Mouse (Mus musculus) kidney, embryonic 14.5 days (tissue): ENCODE measurements around the gene Gkap1. TPM values are rescaled to one million over a fixed set of nuclear protein-coding genes. Genes with fewer than 3 reads are reported as not detected.

ENCODE experiments used
- ATAC-seq: fragments of 200-750 bp; cut with Nextera tagmentation; 2 replicates; pipeline ENCODE4 v1.8.0; 2017; ENCODE audit warnings: moderate number of reproducible peaks, mild to moderate bottlenecking, moderate TSS enrichment, moderate library complexity; ENCODE audit not compliant: low FRiP score, low TSS enrichment
- H3K27ac ChIP-seq: fragments of 300-500 bp; sonication (generic); 2 replicates; pipeline ENCODE4 v1.5.1; 2014; ENCODE audit warnings: low read depth, mild to moderate bottlenecking, low read length, moderate library complexity, mixed read lengths
- H3K27me3 ChIP-seq: fragments of 300-500 bp; sonication (generic); 2 replicates; pipeline ENCODE4 v1.6.1; 2014; ENCODE audit warnings: mild to moderate bottlenecking, low read length; ENCODE audit not compliant: control insufficient read depth, insufficient read depth
- H3K36me3 ChIP-seq: fragments of 300-500 bp; sonication (generic); 2 replicates; pipeline ENCODE4 v1.6.1; 2014; ENCODE audit warnings: low read length, mixed read lengths; ENCODE audit not compliant: control insufficient read depth, insufficient read depth
- H3K4me1 ChIP-seq: fragments of 300-500 bp; sonication (generic); 2 replicates; pipeline ENCODE4 v1.6.1; 2014; ENCODE audit warnings: low read length, mixed read lengths; ENCODE audit not compliant: control insufficient read depth, insufficient read depth
- H3K4me2 ChIP-seq: fragments of 300-500 bp; sonication (generic); replicated peaks from 2 replicates; pipeline ENCODE4 v1.6.1; 2014; ENCODE audit warnings: low read depth, mild to moderate bottlenecking, low read length
- H3K4me3 ChIP-seq: fragments of 300-500 bp; sonication (generic); 2 replicates; pipeline ENCODE4 v1.5.1; 2014; ENCODE audit warnings: mild to moderate bottlenecking, low read length
- H3K9ac ChIP-seq: fragments of 300-500 bp; sonication (generic); 2 replicates; pipeline ENCODE4 v1.6.1; 2014; ENCODE audit warnings: low read depth, mild to moderate bottlenecking, low read length, moderate library complexity
- H3K9me3 ChIP-seq: fragments of 300-500 bp; sonication (generic); 2 replicates; pipeline ENCODE4 v1.6.1; 2016; ENCODE audit warnings: low read length; ENCODE audit not compliant: control insufficient read depth
- WGBS: fragments of 180-500 bp; shearing (Covaris S2); extraction: QIAGEN DNeasy Blood & Tissue Kit; methylation state at CpG from one replicate; pipeline ENCODE4 v1.1.7; 2014; 5-methylcytosine and 5-hydroxymethylcytosine counted together
- polyA plus RNA-seq: library from polyadenylated mRNA; unstranded; fragments of >200 nt; fragmentation: Nextera tagmentation; extraction: Ambion mirVana; gene quantifications from 2 replicates; pipeline ENCODE4 v1.2.1, GENCODE M21; 2014

Gkap1 gene
- polyA plus RNA-seq, 1 experiment from 2014 or later = 26.9 TPM

GRCm38 (mm10) chr13:58276256-58276655 lies 757 bp upstream of the Gkap1 start:
- Histone ChIP-seq H3K9me3 (no peaks in the 10 kb centered on the region), H3K4me3 (no peak overlapping the region), H3K9ac (no peak overlapping the region), H3K4me1 (no peaks in the 10 kb centered on the region; the same call in 1 of the 2 replicates), H3K27ac (no peak overlapping the region), H3K4me2 (no peak overlapping the region), H3K36me3 (no peaks in the 10 kb centered on the region), H3K27me3 (no peaks in the 10 kb centered on the region)
- WGBS = 79% methylated on average over 10 of the region's 10 CpGs
- ATAC-seq = no peak

GRCm38 (mm10) chr13:58275076-58275475 lies 423 bp downstream of the Gkap1 start:
- Histone ChIP-seq H3K4me2 (peak overlapping the region; percentile 89), H3K4me3 (peak overlapping the region; percentile 84), H3K27ac (no peak overlapping the region), H3K27me3 (no peaks in the 10 kb centered on the region), H3K36me3 (no peaks in the 10 kb centered on the region), H3K9me3 (no peaks in the 10 kb centered on the region), H3K4me1 (no peaks in the 10 kb centered on the region; the same call in 1 of the 2 replicates), H3K9ac (peak overlapping the region; percentile 82; the same call in 1 of the 2 replicates)
- ATAC-seq = no peak
- WGBS = 19% methylated on average over 8 of the region's 9 CpGs

GRCm38 (mm10) chr13:58274259-58274991 lies 1.1 kb downstream of the Gkap1 start:
- H3K9me3 ChIP-seq = no peaks in the 10 kb centered on the region
- peak overlapping the region; percentile 82 for H3K9ac ChIP-seq
- H3K27ac ChIP-seq = peak overlapping the region; percentile 71; the same call in 1 of the 2 replicates
- H3K4me1 ChIP-seq = no peaks in the 10 kb centered on the region; the same call in 1 of the 2 replicates
- ATAC-seq = peak; percentile 89
- no peaks in the 10 kb centered on the region for H3K36me3 ChIP-seq
- H3K27me3 ChIP-seq = no peaks in the 10 kb centered on the region
- H3K4me3 ChIP-seq = peak overlapping the region; percentile 84
- peak overlapping the region; percentile 89 for H3K4me2 ChIP-seq
- WGBS = 1% methylated on average over 81 of the region's 84 CpGs

- peak overlapping the region; percentile 89 for H3K4me2 ChIP-seq
- H3K9me3 ChIP-seq = no peaks in the 10 kb centered on the region
- peak overlapping the region; percentile 42 for H3K27ac ChIP-seq
- H3K4me3 ChIP-seq = peak overlapping the region; percentile 84
- under 1% methylated on average over 57 of the region's 115 CpGs for WGBS
- H3K36me3 ChIP-seq = no peaks in the 10 kb centered on the region
- H3K27me3 ChIP-seq = no peaks in the 10 kb centered on the region
- peak; percentile 73 for ATAC-seq
- peak overlapping the region; percentile 82 for H3K9ac ChIP-seq
- H3K4me1 ChIP-seq = no peaks in the 10 kb centered on the region; the same call in 1 of the 2 replicates
These were observed 1.9 kb downstream of the Gkap1 start for GRCm38 (mm10) chr13:58273411-58274258.

GRCm38 (mm10) chr13:58266864-58267263 lies 8.6 kb downstream of the Gkap1 start:
- Histone ChIP-seq H3K4me3 (no peak overlapping the region), H3K9ac (no peak overlapping the region), H3K27me3 (no peaks in the 10 kb centered on the region), H3K9me3 (no peaks in the 10 kb centered on the region), H3K27ac (no peak overlapping the region), H3K4me1 (no peaks in the 10 kb centered on the region), H3K36me3 (peaks cover 7% of the 10 kb centered on the region), H3K4me2 (no peak overlapping the region)
- whole genome bisulfite sequencing = 81% methylated on average over 3 of the region's 3 CpGs
- no peak for ATAC-seq

- Histone ChIP-seq H3K27me3 (no peaks in the 10 kb centered on the region), H3K9me3 (no peaks in the 10 kb centered on the region), H3K27ac (no peak overlapping the region), H3K4me3 (no peak overlapping the region), H3K4me1 (no peaks in the 10 kb centered on the region), H3K9ac (no peak overlapping the region), H3K36me3 (peaks cover 15% of the 10 kb centered on the region), H3K4me2 (no peak overlapping the region)
- no peak for ATAC-seq
- WGBS = 87% methylated on average over 8 of the region's 8 CpGs
These were observed 12.0 kb downstream of the Gkap1 start for GRCm38 (mm10) chr13:58263546-58263945.

GRCm38 (mm10) chr13:58261674-58262073 lies 13.8 kb downstream of the Gkap1 start:
- H3K4me2 ChIP-seq = no peak overlapping the region
- no peak overlapping the region for H3K9ac ChIP-seq
- ATAC-seq = no peak
- no peaks in the 10 kb centered on the region for H3K27me3 ChIP-seq
- H3K27ac ChIP-seq = no peak overlapping the region
- peaks cover 19% of the 10 kb centered on the region for H3K36me3 ChIP-seq
- no peaks in the 10 kb centered on the region for H3K9me3 ChIP-seq
- H3K4me1 ChIP-seq = no peaks in the 10 kb centered on the region
- WGBS = 90% methylated on average over 4 of the region's 4 CpGs
- no peak overlapping the region for H3K4me3 ChIP-seq

GRCm38 (mm10) chr13:58253268-58253667 lies 22.2 kb downstream of the Gkap1 start:
- no peak for ATAC-seq
- Histone ChIP-seq H3K9me3 (no peaks in the 10 kb centered on the region), H3K4me1 (no peaks in the 10 kb centered on the region), H3K4me2 (no peak overlapping the region), H3K27ac (no peak overlapping the region), H3K9ac (no peak overlapping the region), H3K27me3 (no peaks in the 10 kb centered on the region), H3K36me3 (peaks cover 13% of the 10 kb centered on the region; the same call in 1 of the 2 replicates), H3K4me3 (no peak overlapping the region)
- WGBS = 98% methylated on average over 1 of the region's 1 CpGs

- no peak for ATAC-seq
These were observed 26.5 kb downstream of the Gkap1 start for GRCm38 (mm10) chr13:58248957-58249356.

More at GRCm38 (mm10) chr13:58248957-58249356, 26.5 kb downstream of the Gkap1 start:
- WGBS = 91% methylated on average over 5 of the region's 5 CpGs
- Histone ChIP-seq H3K9me3 (no peaks in the 10 kb centered on the region), H3K27me3 (no peaks in the 10 kb centered on the region), H3K9ac (no peak overlapping the region), H3K4me3 (no peak overlapping the region), H3K4me1 (no peaks in the 10 kb centered on the region), H3K36me3 (peaks cover 7% of the 10 kb centered on the region; the same call in 1 of the 2 replicates), H3K27ac (no peak overlapping the region), H3K4me2 (no peak overlapping the region)
